Mouse (Mus musculus) v-Abl transformed pro-B cells (cell line): Measurements from ENCODE around the gene Stard3.

ENCODE experiments used
- in situ Hi-C, 2 experiments: fragments of 400-800 bp; cut with MboI; formaldehyde crosslinking; loops; one replicate each; pipeline ENCODE4 v1.15.1; 2025; ENCODE audit not compliant: unreplicated experiment in 2 of 2

The Stard3 gene

DNA sequence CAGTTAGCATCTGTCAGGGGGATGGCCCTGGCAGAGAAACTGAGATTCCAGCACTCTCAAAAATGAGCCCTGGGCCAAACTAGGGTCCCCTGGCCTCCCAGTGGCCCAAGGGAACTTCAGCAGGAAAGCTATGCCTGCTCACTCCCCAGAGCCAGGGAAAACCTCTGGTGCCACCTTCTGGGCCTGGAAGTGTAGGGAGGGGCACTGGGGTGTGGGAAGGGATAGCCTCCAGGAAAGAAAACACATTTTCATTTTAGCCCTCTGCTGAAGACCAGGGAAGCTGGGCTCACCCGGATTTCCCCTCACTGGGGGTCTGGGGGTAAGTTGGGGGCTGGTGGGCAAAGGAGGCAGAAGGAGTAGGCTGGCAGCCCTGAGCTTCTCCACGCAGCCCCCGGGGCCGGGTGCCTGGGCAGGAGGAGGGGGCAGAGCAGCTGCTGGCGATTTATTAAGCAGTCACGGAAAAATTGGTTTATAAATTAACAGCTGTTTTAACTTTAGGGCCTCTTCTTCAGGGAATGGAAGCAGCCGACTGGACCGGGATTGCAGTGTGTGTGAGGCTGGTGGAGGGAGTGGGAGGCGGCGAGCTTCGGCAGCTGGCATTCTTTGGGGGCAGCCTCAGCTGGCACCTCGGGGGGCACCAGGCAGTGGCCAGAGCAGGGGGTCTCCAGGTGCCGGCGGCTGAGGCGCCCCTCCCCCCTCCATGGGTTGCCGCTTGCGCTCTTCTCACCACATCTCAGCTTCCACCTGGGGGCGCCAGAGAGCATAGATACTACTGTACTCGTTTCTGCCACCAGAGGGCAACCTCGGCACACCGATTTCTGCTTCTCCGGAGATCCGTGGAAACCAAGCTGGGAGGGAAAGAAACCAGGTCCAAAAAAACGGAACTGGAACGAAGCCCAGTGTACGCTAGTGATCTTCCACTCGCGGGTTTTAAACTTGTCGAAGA lies 15.9 kb upstream of the Stard3 start:
- in situ Hi-C loops: loop anchor here (5.0 to 10.0 kb wide), 6 partner anchors 45 to 250 kb away; partner anchors contain the start of genes Grb7 (in 1 of the 2), Ikzf3 (in 1 of the 2) and Pnmt (in 1 of the 2)

DNA sequence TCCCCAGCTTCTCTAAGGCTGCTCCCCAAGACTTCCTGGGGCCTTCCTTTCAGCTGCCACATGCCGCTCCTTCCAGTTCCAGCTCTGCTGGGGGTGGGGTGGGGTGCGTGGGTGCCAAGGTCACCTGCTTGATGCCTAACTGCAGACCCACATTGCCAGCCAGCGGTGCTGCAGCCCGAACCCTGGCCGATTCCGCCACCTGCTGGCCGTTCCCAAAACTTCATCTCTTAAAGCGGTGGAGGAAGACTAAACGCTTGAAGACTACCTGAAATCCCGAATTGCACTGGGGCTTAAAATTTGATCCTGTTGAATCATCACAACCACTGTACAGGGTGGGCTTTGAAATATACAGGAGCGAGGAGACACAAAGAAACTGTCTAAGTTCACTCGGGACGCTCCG lies 12.9 kb upstream of the Stard3 start:
- in situ Hi-C loops: loop anchor here in 1 of 2 experiments (10.0 kb wide), 1 partner anchor 110 kb away; no protein-coding TSS in a partner anchor

DNA sequence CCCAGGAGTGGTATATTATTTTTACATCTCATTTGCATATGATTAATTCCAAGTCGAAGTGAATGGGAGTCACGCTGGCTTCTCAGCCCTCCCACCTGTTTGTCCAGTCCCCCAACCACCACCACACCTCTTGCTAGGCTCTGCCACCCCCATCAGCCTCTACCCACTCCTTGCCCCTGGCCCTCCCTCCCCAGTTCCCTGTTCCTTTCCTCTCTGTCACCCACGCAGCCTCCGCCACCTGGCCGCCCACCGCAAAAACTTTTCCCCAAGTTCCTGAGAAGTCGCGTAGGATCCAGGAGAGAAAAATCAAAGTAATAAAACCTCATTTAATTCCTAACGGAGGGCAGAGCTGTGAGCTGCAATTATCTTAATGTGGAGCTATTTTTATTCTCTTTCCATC lies 12.0 kb upstream of the Stard3 start:
- in situ Hi-C loops: loop anchor here in 1 of 2 experiments (10.0 kb wide), 1 partner anchor 109 kb away; no protein-coding TSS in a partner anchor

GRCm38 (mm10) chr11:98347385-98348082 lies 10.6 kb upstream of the Stard3 start:
- in situ Hi-C loops: loop anchor here in 1 of 2 experiments (10.0 kb wide), 1 partner anchor 107 kb away; no protein-coding TSS in a partner anchor

- in situ Hi-C loops: loop anchor here in 1 of 2 experiments (10.0 kb wide), 1 partner anchor 106 kb away; no protein-coding TSS in a partner anchor
Observed at GRCm38 (mm10) chr11:98348083-98348961, 9.8 kb upstream of the Stard3 start, which contains the start of gene Ppp1r1b. Ppp1r1b (plus strand) TSS chr11:98348404.

GRCm38 (mm10) chr11:98349308-98349707 lies 8.9 kb upstream of the Stard3 start:
- in situ Hi-C loops: loop anchor here in 1 of 2 experiments (10.0 kb wide), 1 partner anchor 105 kb away; no protein-coding TSS in a partner anchor

- in situ Hi-C loops: no loop called here
Observed at GRCm38 (mm10) chr11:98352272-98352990, 5.7 kb upstream of the Stard3 start.

GRCm38 (mm10) chr11:98353651-98354211 lies 4.4 kb upstream of the Stard3 start:
- in situ Hi-C loops: no loop called here

GRCm38 (mm10) chr11:98354445-98354844 lies 3.7 kb upstream of the Stard3 start:
- in situ Hi-C loops: no loop called here

- in situ Hi-C loops: no loop called here
Observed at GRCm38 (mm10) chr11:98355732-98356299, 2.4 kb upstream of the Stard3 start.

DNA sequence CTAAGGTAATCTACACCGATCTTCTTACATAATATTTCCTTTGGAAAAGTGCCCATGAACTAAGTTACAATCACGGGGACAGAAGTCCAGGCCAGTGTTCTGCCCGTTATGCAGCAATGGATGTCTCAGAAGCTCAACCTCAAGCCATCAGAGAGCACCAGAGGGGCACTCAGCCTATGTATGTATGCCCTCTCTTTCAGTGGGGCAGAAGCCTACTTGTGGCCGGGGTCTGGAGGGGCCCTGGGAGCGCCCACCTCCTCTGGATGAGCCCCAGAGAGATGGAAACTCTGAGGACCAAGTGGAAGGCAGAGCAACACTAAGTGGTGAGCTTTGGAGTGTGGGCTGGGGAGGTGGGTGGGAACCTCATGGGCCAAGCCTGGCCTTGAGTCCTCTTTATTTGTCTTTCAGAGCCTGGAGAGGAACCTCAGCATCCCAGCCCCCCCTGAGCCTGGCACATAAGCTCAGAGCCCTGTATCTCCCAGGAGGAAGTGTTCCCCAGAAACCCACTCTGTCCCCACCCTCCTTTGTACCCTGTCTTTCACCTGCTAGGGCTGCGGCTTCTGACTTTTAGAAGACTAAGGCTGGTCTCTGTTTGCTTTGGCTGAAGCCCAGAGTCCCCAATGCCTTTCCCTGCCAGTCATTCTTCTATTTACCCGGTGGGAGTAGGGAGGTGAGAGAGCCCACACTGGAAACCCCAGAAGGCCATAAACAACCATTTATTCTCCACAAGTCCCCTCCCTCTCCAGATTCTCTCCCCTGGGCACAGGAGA lies 1.4 kb upstream of the Stard3 start:
- in situ Hi-C loops: no loop called here

DNA sequence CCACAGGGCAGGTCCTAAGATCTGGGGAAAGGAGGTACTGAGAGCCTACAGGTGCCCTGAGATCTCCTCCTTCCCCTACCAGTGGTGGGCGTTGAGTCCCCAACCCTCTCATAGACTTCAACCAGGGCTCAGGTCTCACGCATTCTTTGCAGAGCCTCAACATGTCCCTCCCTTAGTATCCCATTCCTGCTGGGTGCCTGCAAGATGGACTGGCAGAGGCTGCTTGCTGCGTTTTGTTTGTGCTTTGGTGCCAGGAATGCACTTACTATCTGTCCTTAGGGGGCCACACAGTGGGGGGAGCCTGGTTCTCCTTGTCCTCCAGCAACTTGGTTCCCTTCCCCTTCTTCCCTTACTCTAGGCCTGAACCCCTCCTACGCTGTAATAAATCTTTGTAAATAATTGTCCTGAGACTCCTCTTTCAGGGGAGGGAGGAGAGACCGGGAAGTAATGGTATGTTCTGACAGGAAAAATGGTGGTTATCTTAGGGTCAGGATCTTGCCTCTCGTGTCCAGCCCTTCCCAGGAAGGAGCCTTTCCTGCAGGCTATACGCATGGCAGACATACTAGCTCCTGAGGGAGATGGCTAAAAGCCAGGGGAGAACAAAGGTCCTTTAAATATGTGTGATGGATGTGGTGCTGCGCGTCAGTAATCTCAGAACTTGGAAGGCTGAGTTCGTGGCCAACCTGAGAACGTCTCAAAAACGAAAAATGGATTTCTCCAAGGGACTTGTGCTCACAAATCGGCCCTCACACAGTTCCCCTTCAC lies 590 bp upstream of the Stard3 start:
- in situ Hi-C loops: no loop called here

DNA sequence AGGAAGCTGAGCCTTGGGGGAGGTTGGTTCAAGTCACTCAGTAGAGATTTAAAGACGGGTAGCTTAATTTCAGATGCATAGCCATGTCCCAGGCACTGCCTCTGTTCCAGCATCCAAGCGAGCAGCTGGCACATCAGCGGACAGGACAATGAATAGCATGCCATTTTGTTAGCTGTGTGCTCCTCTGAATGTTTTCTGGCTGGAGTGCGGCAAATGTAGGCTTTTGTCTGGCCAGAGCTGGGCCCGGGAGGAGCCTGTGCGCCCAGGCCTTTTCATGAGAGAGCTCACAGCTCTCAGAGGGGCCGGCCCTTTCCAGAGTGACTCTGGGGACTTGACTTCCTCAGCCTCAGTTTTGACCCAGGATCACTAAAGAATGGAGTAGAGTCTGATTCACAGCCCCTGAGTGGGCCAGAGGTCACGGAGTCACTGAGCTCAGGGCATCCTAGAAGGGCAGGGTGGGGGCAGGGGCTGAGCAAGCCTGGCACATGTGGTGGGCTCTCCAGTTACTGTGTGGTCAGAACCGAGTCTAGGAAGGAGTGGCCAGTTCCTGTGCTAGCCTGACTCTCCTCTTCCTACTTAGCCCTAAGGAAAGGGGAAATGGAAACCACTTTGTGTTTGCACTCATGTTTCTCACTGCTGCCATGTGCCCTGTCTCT lies 2.8 kb downstream of the Stard3 start:
- in situ Hi-C loops: no loop called here

DNA sequence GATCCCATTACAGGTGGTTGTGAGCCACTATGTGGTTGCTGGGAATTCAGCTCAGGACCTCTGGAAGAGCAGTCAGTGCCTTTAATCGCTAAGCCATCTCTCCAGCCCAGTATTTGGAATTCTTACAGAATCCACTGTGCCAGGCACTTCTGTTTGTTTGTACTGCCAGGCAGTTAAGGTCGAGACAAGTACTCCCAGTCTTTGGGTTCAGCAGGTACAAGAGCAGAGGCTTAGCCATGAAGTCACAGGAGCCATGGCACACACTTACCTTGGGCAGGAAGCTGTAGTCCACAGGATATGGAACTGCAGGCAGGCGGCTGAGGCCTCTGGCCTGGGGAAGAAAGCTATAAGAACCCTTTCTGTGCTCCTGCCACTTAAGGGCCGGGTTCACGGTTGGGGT lies 5.6 kb downstream of the Stard3 start:
- in situ Hi-C loops: no loop called here

DNA sequence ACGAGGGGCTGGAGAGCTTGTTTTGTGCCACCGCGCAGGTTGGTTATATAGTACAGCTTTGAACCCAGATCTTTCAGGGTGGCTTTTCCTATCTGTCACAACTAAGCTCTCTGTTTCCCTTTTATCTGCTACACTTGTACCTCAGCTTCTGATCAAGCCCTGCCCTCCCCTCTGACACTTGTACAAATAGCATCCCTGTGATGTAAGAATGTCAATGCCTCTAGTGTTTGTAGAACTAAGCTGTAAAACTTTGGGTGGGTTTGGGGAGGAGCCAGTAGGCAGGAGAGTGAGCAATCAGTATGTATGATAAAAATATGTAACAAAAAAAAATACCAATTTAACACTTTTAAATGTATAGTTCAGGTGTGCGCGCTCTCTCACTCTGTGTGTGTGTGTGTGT lies 6.2 kb downstream of the Stard3 start:
- in situ Hi-C loops: no loop called here

DNA sequence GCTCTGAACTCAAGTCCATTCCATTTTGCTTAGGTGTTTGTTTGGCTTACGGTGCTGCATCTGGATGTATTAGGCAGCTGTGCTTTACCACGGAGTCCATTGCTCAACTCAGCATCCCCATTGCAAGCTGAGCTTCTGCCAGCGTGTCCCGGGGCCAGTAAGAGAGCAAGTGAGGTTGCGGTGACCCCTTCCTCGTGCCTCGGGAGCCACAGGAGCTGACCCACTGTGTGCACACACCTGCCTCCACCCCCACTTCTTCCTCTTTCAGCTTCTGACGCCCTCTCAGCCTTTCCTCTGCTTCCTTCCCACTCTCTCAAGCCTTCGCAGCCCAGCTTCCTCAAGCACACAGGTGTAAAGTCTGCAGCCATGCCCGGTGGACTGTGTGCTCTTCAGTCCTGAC lies 8.1 kb downstream of the Stard3 start:
- in situ Hi-C loops: no loop called here
